Mouse (Mus musculus) heart, adult 2 months (tissue): Measurements from ENCODE around the gene Pmch.

Experiments
- CTCF ChIP-seq: fragments of 200-600 bp; IDR thresholded peaks from 2 replicates; pipeline ENCODE4 v1.8.1; 2022; ENCODE audit warnings: antibody characterized with exemption, mild to moderate bottlenecking, moderate library complexity
- EP300 ChIP-seq: fragments of 200-500 bp; IDR thresholded peaks from 2 replicates; pipeline ENCODE4 v1.6.1; 2011; ENCODE audit warnings: low read depth, low read length, control low read depth; ENCODE audit not compliant: insufficient read depth
- POLR2A ChIP-seq: fragments of 200-500 bp; IDR thresholded peaks from 2 replicates; pipeline ENCODE4 v1.6.1; 2011; ENCODE audit warnings: mild to moderate bottlenecking, low read depth, low read length, control low read depth; ENCODE audit not compliant: insufficient read depth

GRCm38 (mm10) chr10:88056950-88057649, 33.8 kb upstream of the Pmch start:
- TF ChIP-seq EP300 (0 out of 2 replicates have a peak, but pooled peaks have one; percentile 24), POLR2A (no peak), CTCF (peak; percentile 32)
